Mouse (Mus musculus): Measurements from ENCODE around the gene Ralgapa2.

GRCm38 (mm10) chr2:146456612-146457011 lies 55.5 kb downstream of the Ralgapa2 start:
- TF ChIP-seq MYOG (IDR thresholded peaks at IDR 0.05; ENCODE audit: control insufficient read depth, extremely low read depth, insufficient read length) (no peak), CTCF (IDR thresholded peaks at IDR 0.05; ENCODE audit: control insufficient read depth, insufficient read depth, insufficient read length) (no peak), FOSL1 (IDR thresholded peaks at IDR 0.05; ENCODE audit: insufficient read depth, low read length, poor library complexity, severe bottlenecking) (no peak), USF1 (IDR thresholded peaks at IDR 0.05; ENCODE audit: low read depth) (no peak), MAX (IDR thresholded peaks at IDR 0.05) (no peak)
